Mouse (Mus musculus) layer of hippocampus, postnatal 14 days (tissue): Measurements from ENCODE around the gene Gm44511. TPM values are rescaled to one million over a fixed set of nuclear protein-coding genes. Genes with fewer than 3 reads are reported as not detected.
A peak's percentile ranks its signal among the peaks of the same experiment; 100 is the strongest.
"Not testable (repeated sequence)": the region's sequence is repeated elsewhere in the genome, so short reads cannot be mapped to it uniquely, and the experiment has no call there.

Experiments
- DNase-seq, 2 experiments: peaks; one replicate each; pipeline ENCODE4 v3.0.0; 2021 to 2022; ENCODE audit warnings: low spot score in 2 of 2, mixed read lengths in 1 of 2
- total RNA-seq, 2 experiments: library from RNA; stranded (reverse); gene quantifications; 2 replicates each; pipeline ENCODE4 v1.2.3; 2021

Gene Gm44511
- total RNA-seq, 2 experiments from 2014 or later, result not detected

- DNase-seq, result no peak
These were observed 15.4 kb upstream of the Gm44511 start for GRCm38 (mm10) chr6:128841327-128842089.

GRCm38 (mm10) chr6:128840669-128841068, 14.6 kb upstream of the Gm44511 start:
- DNase-seq, result not testable (repeated sequence)

- no peak for DNase-seq
These were observed 13.8 kb upstream of the Gm44511 start for GRCm38 (mm10) chr6:128839921-128840320.

GRCm38 (mm10) chr6:128839266-128839771, 13.2 kb upstream of the Gm44511 start:
- peak; percentile 76 to 82 for DNase-seq

- DNase-seq, result peak; percentile 92 to 94
These were observed 12.5 kb upstream of the Gm44511 start for GRCm38 (mm10) chr6:128838342-128839265.

GRCm38 (mm10) chr6:128837454-128838341, 11.6 kb upstream of the Gm44511 start:
- DNase-seq, result peak in 1 of 2 experiments; percentile 17

GRCm38 (mm10) chr6:128836955-128837334, 10.8 kb upstream of the Gm44511 start:
- no peak for DNase-seq

GRCm38 (mm10) chr6:128836191-128836954, 10.3 kb upstream of the Gm44511 start:
- DNase-seq, result no peak

- no peak for DNase-seq
These were observed 9.5 kb upstream of the Gm44511 start for GRCm38 (mm10) chr6:128835571-128835970.

GRCm38 (mm10) chr6:128833046-128833445, 6.9 kb upstream of the Gm44511 start:
- DNase-seq, result no peak

GRCm38 (mm10) chr6:128829837-128830236, 3.7 kb upstream of the Gm44511 start:
- DNase-seq, result no peak

GRCm38 (mm10) chr6:128826781-128827180, 666 bp upstream of the Gm44511 start:
- DNase-seq, result no peak

- no peak for DNase-seq
These were observed 7.9 kb downstream of the Gm44511 start for GRCm38 (mm10) chr6:128818083-128818802.

GRCm38 (mm10) chr6:128808532-128808931, 17.6 kb downstream of the Gm44511 start:
- DNase-seq, result no peak

- DNase-seq, result no peak
These were observed 19.1 kb downstream of the Gm44511 start for GRCm38 (mm10) chr6:128807021-128807420.

GRCm38 (mm10) chr6:128804823-128805640, 21.1 kb downstream of the Gm44511 start:
- DNase-seq, result peak; percentile 27 to 58

- peak; percentile 94 to 96 for DNase-seq
These were observed 22.9 kb downstream of the Gm44511 start for GRCm38 (mm10) chr6:128802999-128803857.
